Comparison of ENCODE assay signal across 27 mouse cellular contexts in the genomic region with DNA sequence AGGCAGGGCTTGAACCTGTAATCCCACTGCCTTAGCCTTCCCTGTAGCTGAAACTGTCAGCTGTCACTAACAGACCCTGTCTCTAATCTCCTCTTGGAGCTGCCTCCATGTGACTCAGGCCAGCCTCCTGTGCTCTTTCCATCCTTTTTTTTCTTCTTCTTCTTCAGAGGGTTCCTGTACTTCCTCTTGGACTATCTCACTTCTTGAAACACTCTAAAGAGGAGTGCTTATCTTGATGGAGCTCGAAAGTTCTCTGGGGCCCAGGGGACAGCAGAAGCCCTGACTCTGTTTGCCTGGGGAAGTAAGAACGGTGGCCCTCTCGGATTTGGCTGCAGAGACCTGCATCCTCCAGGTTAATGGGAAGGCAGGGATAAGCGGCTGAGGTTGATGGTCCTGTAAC. TPM values are rescaled to one million over a fixed set of nuclear protein-coding genes. Genes with fewer than 3 reads are reported as not detected.
DNase-seq lines count a peak whose midpoint lies in the region; ATAC-seq and TF ChIP-seq lines count a peak whose summit lies in the region.
"Had no signal": no experiment of that assay in that cellular context is flagged by ENCODE, and none has a peak within 500 bp of the region (broad histone marks: within the 10 kb centered on the region; RNA-seq: fewer than 3 reads in every experiment).

No protein-coding gene starts in this region.

- TF ChIP-seq EP300 in liver, postnatal 0 days (IDR thresholded peaks at IDR 0.05; ENCODE audit: low read depth) = no peak

- H3K27me3 ChIP-seq in liver, embryonic 13.5 days = no peaks in the 10 kb centered on the region
- H3K27me3 ChIP-seq in liver, postnatal 0 days (ENCODE audit: insufficient read depth, low read length) = no peaks in the 10 kb centered on the region
- H3K27me3 ChIP-seq: embryonic facial prominence, embryonic 13.5 days; forebrain, embryonic 15.5 days; hindbrain, embryonic 13.5 days; lung, embryonic 15.5 days had no signal

- H3K4me3 ChIP-seq in liver, embryonic 13.5 days (replicated peaks) = no peak overlapping the region
- H3K4me3 ChIP-seq in bone marrow, adult 2 months (replicated peaks; ENCODE audit: control insufficient read depth, low read depth, low read length) = no peak overlapping the region
- no peak overlapping the region for H3K4me3 ChIP-seq in liver, postnatal 0 days (ENCODE audit: low read depth, low read length)
- H3K4me3 ChIP-seq: embryonic facial prominence, embryonic 13.5 days; forebrain, embryonic 10.5 days; forebrain, embryonic 15.5 days; heart, embryonic 12.5 days; hindbrain, embryonic 13.5 days; lung, embryonic 15.5 days had no signal

- 24% methylated on average over 4 of the region's 4 CpGs for WGBS in liver, embryonic 13.5 days (ENCODE audit: insufficient replicate concordance)
- WGBS in bone marrow, adult 2 months = 24% methylated on average over 4 of the region's 4 CpGs
- 31% methylated on average over 4 of the region's 4 CpGs for WGBS in liver, postnatal 0 days (ENCODE audit: insufficient replicate concordance)

- H3K4me1 ChIP-seq in liver, embryonic 13.5 days (replicated peaks) = peaks cover 29% of the 10 kb centered on the region
- H3K4me1 ChIP-seq in bone marrow, adult 2 months (ENCODE audit: control insufficient read depth, insufficient read depth, low read length) = peaks cover 6% of the 10 kb centered on the region
- H3K4me1 ChIP-seq in liver, postnatal 0 days (ENCODE audit: insufficient read depth) = peaks cover 8% of the 10 kb centered on the region; the same call in 1 of the 2 replicates
- H3K4me1 ChIP-seq: embryonic facial prominence, embryonic 13.5 days; forebrain, embryonic 15.5 days; hindbrain, embryonic 13.5 days had no signal

- H3K4me2 ChIP-seq in liver, embryonic 13.5 days = no peak overlapping the region
- H3K4me2 ChIP-seq in liver, postnatal 0 days (ENCODE audit: low read depth, low read length) = no peak overlapping the region
- H3K4me2 ChIP-seq: embryonic facial prominence, embryonic 13.5 days; forebrain, embryonic 15.5 days; heart, embryonic 12.5 days; hindbrain, embryonic 13.5 days; lung, embryonic 15.5 days had no signal

- no peak for TF ChIP-seq CTCF in bone marrow, adult 2 months (IDR thresholded peaks at IDR 0.05; ENCODE audit: control insufficient read depth, insufficient read depth, low read length)
- TF ChIP-seq CTCF in liver, postnatal 0 days (IDR thresholded peaks at IDR 0.05; ENCODE audit: low read depth) = no peak

- no peak for TF ChIP-seq POLR2A in bone marrow, adult 2 months (IDR thresholded peaks at IDR 0.05; ENCODE audit: borderline replicate concordance, control insufficient read depth, low read depth, low read length)

- no peak for DNase-seq in liver, embryonic 13.5 days
- no peak for DNase-seq in liver
- DNase-seq in liver, postnatal 0 days = no peak
- DNase-seq in testis, postnatal 14 days (ENCODE audit: low spot score) = no peak
- no peak for DNase-seq in cerebellum, postnatal 36 days
- DNase-seq in spleen, postnatal 10 days (ENCODE audit: low spot score in 2 of 2) = no peak
- DNase-seq: adrenal gland, postnatal 14 days; B cell, adult 2 months; cerebellum, adult 8-10 months; heart, postnatal 4 days; kidney, adult 9 months; kidney, postnatal 10 days; midbrain, embryonic 14.5 days; retina, postnatal 1 day; right cerebral cortex, postnatal 14 days; thymus, adult 18-20 months; thymus, postnatal 4 days had no signal

- ATAC-seq in liver, embryonic 13.5 days (ENCODE audit: low read depth) = no peak
- no peak for ATAC-seq in liver, postnatal 0 days
- ATAC-seq: forebrain, embryonic 15.5 days; intestine, embryonic 16.5 days had no signal

- H3K9me3 ChIP-seq in liver, embryonic 13.5 days (replicated peaks) = no peaks in the 10 kb centered on the region
- H3K9me3 ChIP-seq in liver, postnatal 0 days (ENCODE audit: low read length) = no peaks in the 10 kb centered on the region
- H3K9me3 ChIP-seq: embryonic facial prominence, embryonic 13.5 days; forebrain, embryonic 10.5 days; forebrain, embryonic 15.5 days; heart, embryonic 12.5 days; hindbrain, embryonic 13.5 days; lung, embryonic 15.5 days had no signal

- H3K36me3 ChIP-seq in liver, embryonic 13.5 days = no peaks in the 10 kb centered on the region
- H3K36me3 ChIP-seq in liver, postnatal 0 days (replicated peaks; ENCODE audit: insufficient read depth, low read length) = no peaks in the 10 kb centered on the region
- H3K36me3 ChIP-seq: embryonic facial prominence, embryonic 13.5 days; forebrain, embryonic 10.5 days; forebrain, embryonic 15.5 days; heart, embryonic 12.5 days; hindbrain, embryonic 13.5 days; lung, embryonic 15.5 days had no signal

- no peak overlapping the region for H3K27ac ChIP-seq in liver, embryonic 13.5 days
- H3K27ac ChIP-seq in bone marrow, adult 2 months (ENCODE audit: control insufficient read depth, insufficient read depth, low read depth, low read length, poor library complexity) = peak overlapping the region; percentile 46
- H3K27ac ChIP-seq in liver, postnatal 0 days (ENCODE audit: low read depth) = peak overlapping the region; percentile 59
- H3K27ac ChIP-seq: embryonic facial prominence, embryonic 13.5 days; forebrain, embryonic 10.5 days; forebrain, embryonic 15.5 days; hindbrain, embryonic 13.5 days; lung, embryonic 15.5 days had no signal

- H3K9ac ChIP-seq in liver, embryonic 13.5 days = peak overlapping the region; percentile 30; the same call in 1 of the 2 replicates
- no peak overlapping the region for H3K9ac ChIP-seq in liver, postnatal 0 days (replicated peaks)
- H3K9ac ChIP-seq: embryonic facial prominence, embryonic 13.5 days; forebrain, embryonic 15.5 days; heart, embryonic 12.5 days; hindbrain, embryonic 13.5 days; lung, embryonic 15.5 days had no signal

RNA-seq across cellular contexts. Expression of a gene that starts 28.3 kb away (rescaled TPM):
- polyA plus RNA-seq in liver, embryonic 13.5 days (2015; fragmentation: Nextera tagmentation; extraction: Ambion mirVana) = 2.1 and 3.8 TPM in 2 replicates
- polyA plus RNA-seq in bone marrow, adult 2 months (2011; ENCODE audit: insufficient read depth, insufficient read length, low replicate concordance, missing spikeins) = 27.2 and 72.9 TPM in 2 replicates
- 3.9 and 5.4 TPM in 2 replicates for polyA plus RNA-seq in liver, postnatal 0 days (2015; fragmentation: Nextera tagmentation; extraction: Ambion mirVana)

RNA-seq across cellular contexts. Expression of a gene that starts 33.5 kb away (rescaled TPM):
- 0.18 TPM in 1 of 2 replicates, not detected in the other for polyA plus RNA-seq in liver, embryonic 13.5 days (2015; fragmentation: Nextera tagmentation; extraction: Ambion mirVana)
- not detected in 2 replicates for polyA plus RNA-seq in bone marrow, adult 2 months (2011; ENCODE audit: insufficient read depth, insufficient read length, low replicate concordance, missing spikeins)
- 0.13 TPM in 1 of 2 replicates, not detected in the other for polyA plus RNA-seq in liver, postnatal 0 days (2015; fragmentation: Nextera tagmentation; extraction: Ambion mirVana)
- polyA plus RNA-seq: embryonic facial prominence, embryonic 13.5 days; forebrain, embryonic 10.5 days; hindbrain, embryonic 13.5 days; midbrain, embryonic 14.5 days; neural tube, embryonic 14.5 days had no signal

RNA-seq across cellular contexts. Expression of a gene that starts 33.6 kb away (rescaled TPM):
- 0.44 and 0.51 TPM in 2 replicates for polyA plus RNA-seq in liver, embryonic 13.5 days (2015; fragmentation: Nextera tagmentation; extraction: Ambion mirVana)
- polyA plus RNA-seq in bone marrow, adult 2 months (2011; ENCODE audit: insufficient read depth, insufficient read length, low replicate concordance, missing spikeins) = 1.7 and 3.4 TPM in 2 replicates
- polyA plus RNA-seq in liver, postnatal 0 days (2015; fragmentation: Nextera tagmentation; extraction: Ambion mirVana) = 0.62 and 0.92 TPM in 2 replicates
- polyA plus RNA-seq: liver, adult 2 months; midbrain, embryonic 14.5 days had no signal

RNA-seq across cellular contexts. Expression of a gene that starts 55.0 kb away (rescaled TPM):
- polyA plus RNA-seq in liver, embryonic 13.5 days (2015; fragmentation: Nextera tagmentation; extraction: Ambion mirVana) = 65.8 and 69.1 TPM in 2 replicates
- polyA plus RNA-seq in bone marrow, adult 2 months (2011; ENCODE audit: insufficient read depth, insufficient read length, low replicate concordance, missing spikeins) = 15.8 and 23.9 TPM in 2 replicates
- 28.9 and 32.4 TPM in 2 replicates for polyA plus RNA-seq in liver, postnatal 0 days (2015; fragmentation: Nextera tagmentation; extraction: Ambion mirVana)

RNA-seq across cellular contexts. Expression of a gene that starts 55.7 kb away (rescaled TPM):
- 392 and 451 TPM in 2 replicates for polyA plus RNA-seq in liver, embryonic 13.5 days (2015; fragmentation: Nextera tagmentation; extraction: Ambion mirVana)
- polyA plus RNA-seq in bone marrow, adult 2 months (2011; ENCODE audit: insufficient read depth, insufficient read length, low replicate concordance, missing spikeins) = 125 and 184 TPM in 2 replicates
- 436 and 461 TPM in 2 replicates for polyA plus RNA-seq in liver, postnatal 0 days (2015; fragmentation: Nextera tagmentation; extraction: Ambion mirVana)
